Mouse (Mus musculus) kidney, adult 9 months (tissue): ENCODE measurements around the gene Jak1.

Experiments
- DNase-seq: peaks from one replicate; pipeline ENCODE4 v3.0.0; 2022

Jak1 gene

DNA sequence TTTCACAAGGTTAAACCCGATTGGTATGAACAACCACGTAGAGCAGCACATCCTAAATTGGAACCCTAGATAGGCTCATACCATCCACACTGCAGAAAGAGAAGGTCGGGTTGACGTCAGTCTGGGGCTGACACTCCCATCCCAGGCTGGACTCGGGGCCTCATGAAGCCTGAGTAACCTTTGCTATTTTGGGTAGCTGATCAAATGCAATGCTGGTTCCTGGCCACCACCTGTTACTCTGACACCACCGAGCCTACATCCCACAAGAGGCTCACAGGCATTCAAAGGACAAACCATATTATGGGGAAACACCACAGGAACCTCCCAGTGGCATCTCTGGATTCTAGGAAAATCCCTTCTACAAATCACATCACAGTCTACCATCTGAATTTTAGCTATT is 28.3 kb downstream of the Jak1 start:
- no peak for DNase-seq

DNA sequence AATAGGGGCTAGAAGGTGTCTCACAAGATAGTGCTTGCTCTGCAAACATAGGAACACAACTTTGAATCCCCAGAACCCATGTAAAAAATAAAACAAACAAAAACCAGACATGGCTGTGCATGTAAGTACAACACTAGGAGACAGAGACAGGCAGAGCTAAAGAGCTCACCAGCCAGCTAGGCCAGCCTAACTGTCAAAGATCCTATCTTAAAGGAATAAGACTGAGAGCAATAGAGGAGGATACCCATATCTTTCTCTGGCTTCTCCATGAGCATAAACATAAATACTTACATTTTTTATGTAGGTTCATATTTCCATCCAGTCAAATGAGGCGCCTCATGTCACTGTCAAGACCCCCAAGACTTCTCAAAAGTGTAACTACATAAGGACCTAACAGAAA is 29.1 kb downstream of the Jak1 start:
- DNase-seq = no peak

DNA sequence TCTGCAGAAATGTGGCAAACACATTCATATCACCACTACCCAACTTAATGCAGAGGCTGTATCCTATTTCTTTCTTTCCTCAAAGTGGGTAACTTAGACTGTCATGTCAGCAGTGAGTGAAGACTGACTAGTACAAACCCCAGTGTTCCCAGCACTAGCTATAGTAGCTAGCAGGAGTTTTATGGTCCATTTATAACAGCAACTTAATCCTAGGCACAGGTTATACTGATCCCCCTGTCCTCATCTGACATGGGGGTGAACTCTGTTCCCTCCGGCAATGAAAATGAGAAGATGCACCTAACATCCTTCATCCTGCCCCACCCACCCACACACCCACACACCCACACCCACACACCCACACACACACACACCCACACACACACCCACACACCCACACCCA is 30.3 kb downstream of the Jak1 start:
- DNase-seq = no peak

DNA sequence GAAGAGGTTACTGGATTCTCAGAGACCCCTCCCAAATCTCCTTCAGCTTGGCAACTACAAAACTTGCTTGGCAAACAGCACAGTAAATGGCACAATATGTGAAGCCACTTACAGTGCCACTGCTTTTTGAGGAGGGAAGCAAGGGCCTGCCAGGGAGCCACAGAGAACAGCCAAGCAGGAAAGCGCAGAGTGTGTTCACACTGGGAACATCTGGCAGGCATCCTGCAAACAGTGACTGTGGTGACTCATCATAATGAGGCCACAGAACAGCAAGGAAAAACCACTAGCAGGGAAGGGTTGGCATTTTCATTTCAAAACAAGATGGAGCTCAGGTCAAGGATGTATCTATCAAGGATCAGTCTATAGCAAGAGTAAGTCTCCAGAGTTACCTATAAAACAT is 30.8 kb downstream of the Jak1 start:
- peak; percentile 71 for DNase-seq

DNA sequence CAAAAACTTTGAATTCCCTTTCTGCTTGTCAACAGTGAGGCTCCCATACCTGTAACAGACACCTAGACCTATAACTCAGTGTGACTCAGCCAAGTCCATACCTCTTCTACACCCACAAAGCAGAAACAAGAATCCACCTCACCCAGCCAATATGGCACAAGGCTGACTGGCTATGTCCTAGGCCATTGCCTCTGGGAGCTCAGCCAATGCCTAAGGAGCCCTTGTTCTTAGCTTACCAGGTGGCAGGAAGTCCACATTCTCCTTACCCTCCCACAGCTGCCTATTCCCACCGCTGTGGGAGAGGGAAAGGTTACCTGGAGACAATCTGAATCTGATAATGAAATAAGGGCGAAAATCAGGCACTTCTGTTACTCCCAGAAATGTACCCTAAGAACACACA is 34.5 kb downstream of the Jak1 start:
- DNase-seq = no peak

DNA sequence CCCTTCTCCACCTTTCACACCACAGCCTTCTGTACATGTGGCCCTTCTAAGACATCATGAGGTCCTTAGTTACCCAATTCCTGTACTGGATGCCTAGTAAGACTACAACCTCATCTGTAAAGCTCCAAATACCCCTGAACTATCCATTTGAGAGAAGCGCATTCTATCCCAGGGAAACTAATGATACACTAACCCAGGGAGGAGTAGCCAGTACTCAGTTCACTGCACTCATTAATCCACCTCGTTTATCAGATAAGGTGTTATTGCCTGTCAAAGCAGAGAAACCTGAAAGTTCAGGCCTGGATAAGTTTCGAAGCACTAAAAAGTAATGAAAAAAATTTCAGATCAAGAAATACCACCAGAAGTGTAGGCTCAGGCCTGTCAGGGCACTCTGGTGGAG is 37.7 kb downstream of the Jak1 start:
- no peak for DNase-seq

DNA sequence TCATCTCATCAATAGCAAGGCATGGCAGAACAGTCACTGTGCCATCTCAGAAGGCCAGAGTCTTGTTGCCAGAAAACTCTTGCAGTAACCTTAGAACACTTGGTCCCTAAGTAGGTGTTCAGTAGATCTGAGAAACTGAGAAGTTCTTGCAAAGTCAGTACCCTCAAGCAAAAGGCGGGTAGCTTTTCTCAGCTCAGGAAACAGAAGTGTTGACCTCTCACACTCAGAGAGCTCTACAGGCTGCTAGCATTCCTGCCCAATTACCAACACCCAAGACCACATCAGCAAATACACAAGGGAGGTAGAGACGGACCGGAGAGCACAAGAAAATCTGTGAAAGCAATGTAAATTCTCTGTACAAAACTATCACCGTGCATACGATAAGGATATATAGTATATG is 39.1 kb downstream of the Jak1 start:
- no peak for DNase-seq

DNA sequence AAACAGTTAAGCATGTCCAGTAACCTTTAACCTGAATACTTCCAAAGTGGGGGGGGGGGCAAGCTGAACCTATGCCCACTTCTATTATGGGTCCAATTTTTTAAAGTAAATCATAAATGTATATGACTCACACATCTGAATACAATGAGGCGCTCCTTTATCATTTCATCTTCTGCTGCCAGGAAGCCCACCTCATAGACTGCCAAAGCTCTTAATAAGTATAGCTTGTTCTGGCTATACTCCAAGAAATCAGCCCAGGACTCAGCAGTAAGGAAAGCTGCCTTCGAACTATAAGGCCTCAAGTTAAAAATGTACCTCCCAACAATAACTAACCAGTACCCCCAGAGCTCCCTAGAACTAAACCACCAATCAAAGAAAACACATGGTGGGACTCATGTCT is 44.1 kb downstream of the Jak1 start:
- no peak for DNase-seq

DNA sequence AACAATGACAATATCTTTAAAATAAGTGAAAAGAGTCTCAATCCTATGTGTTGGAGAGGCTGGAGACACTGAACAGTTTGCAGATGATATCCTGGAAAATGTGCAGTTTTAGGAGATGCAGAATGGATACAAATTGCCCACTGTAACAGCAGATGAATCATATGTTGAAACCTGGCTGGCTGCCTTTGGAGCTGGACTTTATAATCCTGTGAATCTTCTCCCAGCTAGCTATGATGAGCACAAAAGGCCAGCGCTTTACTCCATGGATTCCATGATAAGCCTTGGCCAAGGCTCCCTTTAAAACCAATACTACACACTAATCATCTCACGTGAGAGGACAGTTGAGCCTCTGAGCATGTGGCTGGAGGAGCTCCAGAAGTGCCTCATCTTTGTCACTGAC is 45.2 kb downstream of the Jak1 start:
- no peak for DNase-seq

DNA sequence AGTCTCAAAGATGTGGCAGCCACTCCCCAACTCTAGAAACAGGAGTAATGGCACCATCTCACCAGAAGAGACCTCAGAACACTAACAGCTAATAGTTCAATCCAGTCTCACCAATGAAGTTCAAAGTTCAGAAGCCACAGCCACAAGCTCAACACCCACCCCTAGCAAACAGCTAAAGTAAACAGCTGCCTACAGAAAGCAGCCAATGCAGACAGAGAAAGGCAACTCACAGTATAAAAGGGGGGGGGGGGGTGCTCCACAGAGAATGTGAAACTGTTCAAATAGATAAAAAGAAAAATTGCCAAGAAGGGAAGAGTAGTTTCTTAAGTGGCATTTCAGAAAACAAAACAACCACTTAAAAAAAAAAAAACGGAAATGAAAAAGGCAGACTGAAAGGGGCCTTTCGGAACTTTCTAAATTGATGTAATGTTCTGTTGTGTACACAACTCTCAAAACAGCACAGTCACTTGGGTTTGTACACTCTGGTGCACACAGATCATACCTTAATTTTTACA is 48.0 kb downstream of the Jak1 start:
- DNase-seq = no peak

DNA sequence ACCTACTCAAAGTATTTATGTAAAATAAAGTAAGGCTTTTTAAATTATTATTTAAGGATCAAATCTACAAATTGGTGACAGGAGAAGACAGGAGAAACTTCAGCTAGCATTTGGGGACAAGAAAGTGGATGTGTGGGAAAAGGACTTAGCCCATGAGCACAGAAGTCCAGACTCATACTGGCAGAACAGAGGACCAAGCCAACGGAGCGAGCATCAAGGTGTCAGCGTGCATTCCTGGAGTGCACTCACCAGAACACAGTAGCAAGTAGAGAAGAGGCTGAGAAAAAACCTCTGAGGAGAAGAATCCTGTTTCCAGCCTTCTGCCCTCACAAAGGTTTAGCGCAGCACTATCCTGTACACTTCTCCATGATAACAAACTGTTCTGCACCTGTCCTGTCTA is 48.8 kb downstream of the Jak1 start:
- DNase-seq = peak; percentile 75

DNA sequence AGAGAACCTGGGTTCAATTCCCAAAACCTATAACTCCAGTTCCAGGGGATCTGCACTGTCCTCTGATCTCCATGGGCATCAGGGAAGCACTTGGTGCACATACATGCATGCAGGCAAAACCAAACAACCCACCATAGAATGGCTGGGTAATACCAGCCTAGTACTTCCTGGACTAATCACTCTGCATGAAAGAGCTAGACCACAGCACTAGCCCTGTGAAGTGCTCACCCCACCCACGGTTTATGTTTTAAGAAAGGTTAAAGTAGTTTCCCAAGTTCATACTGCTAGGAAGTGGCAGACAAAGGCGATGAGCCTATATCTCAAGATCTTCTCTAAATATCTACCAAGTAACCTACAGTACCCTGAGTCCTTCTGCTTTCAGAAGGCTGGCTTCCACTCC is 51.6 kb downstream of the Jak1 start:
- DNase-seq = no peak

DNA sequence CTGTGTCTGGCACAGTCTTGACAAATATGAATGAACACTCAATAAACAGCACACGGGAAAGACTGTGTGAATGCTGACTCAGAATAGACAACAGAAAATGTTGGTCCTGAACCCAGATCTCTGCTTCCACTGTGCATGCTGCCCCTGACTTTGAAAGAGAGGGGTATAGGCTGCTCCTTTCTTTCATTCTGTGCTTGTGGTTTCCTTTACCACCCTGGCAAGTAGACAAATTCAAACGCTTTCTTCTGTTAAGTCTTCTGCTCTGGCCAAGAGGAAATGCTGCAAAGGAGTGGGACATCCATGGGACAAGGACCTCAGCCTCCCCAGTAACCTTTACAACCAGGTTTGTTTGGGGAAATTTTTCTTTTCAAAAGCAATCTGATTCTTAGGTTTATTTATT is 57.6 kb downstream of the Jak1 start:
- DNase-seq = no peak

DNA sequence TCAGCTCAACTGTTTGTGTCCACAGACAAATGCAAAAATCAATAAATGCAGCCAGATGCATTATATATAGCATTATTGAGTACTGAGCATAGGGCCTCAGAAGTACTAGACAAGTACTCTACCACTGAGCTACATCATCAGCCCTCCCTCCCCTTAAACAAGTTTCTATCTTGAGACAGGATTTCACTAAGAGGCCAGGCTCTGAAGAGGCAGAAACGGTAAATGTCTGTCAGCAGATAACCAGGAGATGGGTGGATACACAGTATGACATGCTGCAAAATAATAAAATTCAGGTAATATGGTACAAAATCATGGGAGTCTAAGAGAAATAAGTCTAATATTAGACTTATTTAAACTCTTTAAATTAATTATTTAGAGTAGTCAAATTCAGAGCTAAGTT is 61.6 kb downstream of the Jak1 start:
- no peak for DNase-seq

DNA sequence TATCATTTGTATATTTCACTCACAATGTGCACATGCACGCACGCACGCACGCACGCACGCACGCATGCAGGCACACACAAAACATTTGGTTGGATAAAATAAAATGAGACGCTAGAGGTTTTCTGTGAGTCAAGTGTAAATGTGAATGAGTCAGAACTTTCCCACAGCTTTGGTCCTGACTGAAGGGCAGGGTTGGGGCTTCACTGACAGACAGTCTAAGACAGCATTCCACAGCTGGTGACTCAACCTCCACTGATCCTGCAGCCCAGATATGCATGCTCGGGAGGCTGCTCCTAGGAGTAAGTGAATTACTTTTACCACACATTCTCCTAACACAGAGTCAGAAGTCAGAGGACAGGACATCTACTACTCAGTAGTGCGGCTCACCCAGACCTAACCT is 62.5 kb downstream of the Jak1 start:
- no peak for DNase-seq

DNA sequence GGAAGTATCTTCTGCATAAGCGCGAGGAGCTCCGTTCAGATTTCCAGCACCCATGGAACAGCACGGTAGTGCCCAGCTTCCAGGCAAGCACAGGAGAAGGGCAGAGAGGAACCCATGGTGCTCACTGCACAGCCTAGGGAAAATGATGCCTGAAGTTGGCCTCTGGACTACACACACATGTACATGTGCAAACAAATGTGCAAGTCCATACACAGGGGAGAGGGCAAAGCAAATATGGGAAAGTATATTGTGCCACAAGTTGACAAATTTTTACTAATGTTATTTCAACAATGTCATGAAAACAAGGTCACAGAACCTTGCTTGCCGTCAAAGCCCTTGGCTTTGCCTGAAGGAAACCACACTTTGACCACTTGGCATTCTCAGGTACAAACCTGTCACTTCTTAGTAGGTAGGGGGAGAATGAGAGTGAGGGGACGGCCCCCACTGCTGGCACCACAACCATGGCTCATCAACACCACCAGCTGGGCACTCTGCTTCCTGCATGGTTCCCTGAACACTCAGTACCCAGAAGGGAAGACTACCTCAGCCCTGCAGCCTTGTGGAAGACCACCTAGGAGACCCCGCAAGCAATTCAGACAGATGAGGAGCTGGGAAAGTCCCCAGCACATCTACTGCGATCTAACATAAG is 65.5 kb downstream of the Jak1 start:
- no peak for DNase-seq

DNA sequence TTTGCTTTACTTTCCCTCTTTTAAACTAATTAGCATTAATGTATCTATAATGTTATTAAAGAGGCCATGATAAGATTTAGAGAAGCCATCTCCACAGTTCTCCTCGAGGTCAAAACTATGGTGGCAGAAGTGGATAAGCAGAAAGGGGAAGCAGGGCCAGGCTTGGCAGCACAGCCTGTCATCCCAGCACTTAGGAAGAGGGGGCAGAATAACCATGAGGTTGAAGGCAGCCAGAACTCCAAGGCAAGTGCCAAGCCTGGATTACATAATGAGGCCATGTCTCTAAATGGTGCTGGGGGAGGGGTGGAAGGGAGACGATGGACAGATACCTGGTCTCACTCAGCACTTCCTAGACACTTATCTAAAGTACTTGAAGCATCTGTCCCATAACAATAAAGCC is 66.7 kb downstream of the Jak1 start:
- peak; percentile 90 for DNase-seq

DNA sequence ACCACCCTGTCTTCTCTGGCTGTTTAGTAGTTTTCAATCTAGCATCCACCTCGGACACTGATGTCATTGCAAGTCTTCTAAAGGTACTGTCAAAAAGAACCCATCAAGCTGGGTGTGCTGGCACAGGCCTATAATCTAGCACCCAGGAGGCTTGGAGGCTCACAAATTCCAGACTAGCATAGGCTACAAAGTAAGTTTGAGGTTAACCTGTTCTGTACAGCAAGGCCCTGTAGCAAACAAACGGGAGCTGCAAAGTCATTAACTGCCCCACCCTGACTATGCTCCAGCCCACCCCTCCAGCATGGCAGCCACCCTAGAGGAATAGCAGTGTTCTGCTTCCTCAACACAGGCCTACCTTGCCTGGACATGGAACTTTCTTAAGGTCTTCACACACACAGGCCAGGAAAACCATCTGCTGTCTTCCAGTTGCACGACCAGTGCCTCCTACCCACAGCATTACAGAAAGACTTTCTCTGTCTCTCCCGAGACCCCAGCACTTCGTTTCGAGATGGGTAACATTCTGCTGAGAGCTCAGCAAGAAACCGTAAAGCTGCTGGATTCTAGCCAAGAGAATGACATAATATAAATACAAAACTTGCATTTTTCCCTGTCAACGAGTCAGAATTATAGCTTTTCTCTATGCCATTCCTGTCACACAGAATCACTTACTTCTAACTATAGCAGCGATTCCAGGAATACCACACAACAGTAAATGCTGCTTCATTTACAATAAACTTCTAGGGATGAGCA is 67.5 kb downstream of the Jak1 start:
- no peak for DNase-seq

DNA sequence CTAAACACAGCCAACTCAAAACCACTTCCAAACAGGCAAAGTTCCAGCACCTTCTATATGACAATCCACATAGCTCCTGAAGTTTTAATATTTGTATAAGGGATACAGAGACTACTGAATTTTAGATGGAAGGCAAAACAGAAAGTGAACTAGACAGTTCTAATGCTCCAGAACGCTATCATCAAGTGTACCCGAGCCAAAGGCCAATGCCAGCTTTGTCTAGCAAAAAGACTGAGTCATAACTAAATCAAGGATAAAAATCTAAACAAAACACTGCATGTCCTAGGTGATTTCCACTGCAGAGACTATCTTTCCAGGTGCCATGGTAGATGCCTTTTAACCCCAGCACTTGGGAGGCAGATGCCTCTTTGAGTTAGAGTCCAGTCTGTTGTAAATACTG is 68.7 kb downstream of the Jak1 start:
- no peak for DNase-seq

DNA sequence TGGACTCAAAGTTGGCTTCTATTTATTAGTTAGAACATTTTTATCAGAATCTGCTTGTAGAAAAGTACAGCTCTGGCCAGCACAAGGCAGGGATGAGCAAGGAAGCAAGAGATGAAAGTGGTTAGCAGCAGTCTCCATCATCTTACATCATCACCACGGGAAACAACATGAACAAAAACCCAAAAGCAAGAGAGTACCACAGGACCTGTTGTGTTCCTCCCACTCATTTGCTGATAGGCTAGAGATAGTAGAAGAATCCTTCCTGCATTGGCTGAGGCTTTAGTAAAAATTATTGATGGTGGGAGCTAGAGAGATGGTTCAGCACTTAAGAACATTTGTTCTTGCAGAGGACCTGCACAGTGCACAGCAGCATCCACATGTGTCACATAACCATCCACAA is 70.9 kb downstream of the Jak1 start:
- no peak for DNase-seq

DNA sequence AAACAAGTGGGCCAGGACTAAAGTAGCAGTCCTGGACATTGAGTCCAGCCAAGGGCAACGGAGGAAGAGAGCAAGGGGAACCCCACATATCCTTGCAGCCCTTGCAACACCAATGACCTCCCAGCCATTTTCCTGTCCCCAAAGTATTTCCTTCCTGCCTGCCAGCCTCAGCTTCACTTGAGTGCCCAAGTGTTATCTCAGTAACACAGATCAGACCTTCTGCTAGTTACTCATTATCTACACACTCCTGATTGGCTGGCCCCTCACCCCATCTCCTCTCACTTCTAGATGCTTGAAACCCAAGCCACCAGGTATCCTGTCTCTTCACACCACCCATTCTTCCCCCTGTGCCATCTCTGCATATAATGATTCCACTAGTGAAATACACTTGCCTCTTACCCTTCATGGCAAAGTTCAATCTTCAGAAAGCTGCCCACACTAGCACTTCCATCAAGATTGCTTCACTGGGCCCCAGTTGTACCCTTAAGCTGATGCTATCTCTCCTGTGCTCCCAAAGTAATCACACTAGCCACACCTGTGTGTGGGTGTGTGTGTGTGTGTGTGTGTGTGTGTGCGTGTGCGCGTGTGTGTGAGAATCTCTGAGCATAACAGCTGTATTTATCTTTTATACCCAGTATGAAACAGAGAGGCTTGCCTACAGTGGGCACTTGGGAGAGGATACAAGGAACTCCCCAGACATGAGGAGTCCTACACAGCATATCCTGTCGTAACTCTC is 72.7 kb downstream of the Jak1 start:
- peak; percentile 44 for DNase-seq

DNA sequence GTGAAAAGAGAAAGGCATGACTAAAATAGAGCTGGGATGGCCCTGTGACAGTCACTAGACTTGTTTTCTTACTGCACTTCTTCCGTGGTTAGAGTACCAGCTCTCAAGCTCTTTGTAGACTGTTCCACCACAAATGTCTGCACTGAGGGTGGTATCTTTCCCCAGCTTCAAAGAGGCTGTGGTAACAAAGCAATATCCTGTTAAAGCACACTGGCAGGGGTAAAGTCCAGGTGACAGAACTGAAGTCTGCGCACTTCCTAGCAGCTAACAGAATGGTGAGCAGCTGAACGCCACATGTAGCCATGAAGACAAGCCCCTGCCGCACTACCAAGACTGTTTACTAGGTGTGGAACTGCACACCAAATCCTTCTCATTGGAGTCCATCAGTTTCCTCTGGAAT is 77.7 kb downstream of the Jak1 start:
- DNase-seq = no peak

DNA sequence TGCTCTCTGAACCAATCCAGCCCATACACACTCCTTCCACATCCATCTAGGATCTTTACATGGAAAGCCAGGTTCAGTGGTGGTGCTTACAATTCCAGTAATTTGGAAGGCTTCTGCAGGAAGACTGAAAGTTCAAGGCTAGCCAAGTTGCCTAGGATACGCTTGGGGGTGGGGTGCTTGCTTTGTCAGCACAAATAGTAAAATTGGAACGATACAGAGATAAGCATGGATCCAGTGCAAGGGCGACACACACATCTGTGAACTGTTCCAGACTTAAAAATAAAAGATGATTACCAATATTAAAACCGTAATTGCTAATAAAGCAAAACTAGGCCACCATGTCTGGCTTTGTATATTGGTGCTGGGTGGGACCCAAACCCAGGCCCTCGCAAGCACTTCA is 78.5 kb downstream of the Jak1 start:
- DNase-seq = no peak

DNA sequence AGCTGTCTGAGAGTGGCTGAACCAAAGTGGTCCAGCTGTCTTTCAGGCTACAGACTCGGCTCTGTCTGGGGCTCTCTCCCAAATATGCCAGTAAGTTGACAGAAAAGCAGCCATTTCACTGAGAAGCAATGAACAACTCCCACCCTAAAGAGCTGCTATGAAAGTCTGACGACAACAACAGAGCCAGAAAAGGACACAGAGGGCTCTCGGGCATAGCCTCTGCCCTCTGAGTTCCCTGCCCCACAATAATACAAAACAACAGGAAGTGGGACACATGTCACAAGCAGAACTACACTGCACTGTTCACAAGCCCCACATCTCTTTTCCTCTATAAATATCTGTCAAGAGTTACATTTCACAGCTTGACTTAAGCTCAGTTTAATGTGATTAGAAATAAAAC is 79.9 kb downstream of the Jak1 start:
- DNase-seq = peak; percentile 36
